In genomic region chr8:114351643-114352427, GRCm38 (mm10) we compare ENCODE assay signal across 8 mouse cellular contexts.
DNase-seq lines count a peak whose midpoint lies in the region; ATAC-seq and TF ChIP-seq lines count a peak whose summit lies in the region.

No protein-coding gene starts in this region.

- peak overlapping the region; percentile 40; the same call in 1 of the 2 replicates for H3K4me2 ChIP-seq in heart, embryonic 15.5 days

- no peaks in the 10 kb centered on the region for H3K9me3 ChIP-seq in heart, embryonic 15.5 days (replicated peaks)

- DNase-seq in heart, postnatal 36 days: no peak
- DNase-seq in right cerebral cortex, adult 18-20 months: peak; percentile 83
- no peak for DNase-seq in right cerebral cortex, postnatal 4 days
- DNase-seq in left cerebral cortex, adult 2 months (ENCODE audit: extremely low spot score in 1 of 2, low spot score in 2 of 2): peak; percentile 50 to 73
- peak; percentile 4 for DNase-seq in thymus, postnatal 25 days
- DNase-seq in gastrocnemius, postnatal 14 days: no peak
- no peak for DNase-seq in gastrocnemius, postnatal 25 days

- no peak for ATAC-seq in heart, embryonic 15.5 days (replicated peaks; ENCODE audit: insufficient number of reproducible peaks, insufficient read depth, low FRiP score, low read depth)

- 0 out of 2 replicates have a peak overlapping the region, but pooled peaks have one; percentile 10 for H3K4me3 ChIP-seq in heart, embryonic 15.5 days
- H3K4me3 ChIP-seq in left cerebral cortex, adult 2 months: no peak overlapping the region

- 40% methylated on average over 14 of the region's 14 CpGs for WGBS in heart, embryonic 15.5 days

- no peak; the same call in 1 of the 2 replicates for TF ChIP-seq CTCF in left cerebral cortex, adult 2 months (IDR thresholded peaks at IDR 0.05)

- no peaks in the 10 kb centered on the region for H3K36me3 ChIP-seq in heart, embryonic 15.5 days

- H3K27ac ChIP-seq in heart, embryonic 15.5 days: no peak overlapping the region
- H3K27ac ChIP-seq in left cerebral cortex, adult 2 months: no peak overlapping the region

- H3K27me3 ChIP-seq in heart, embryonic 15.5 days: no peaks in the 10 kb centered on the region

- H3K9ac ChIP-seq in heart, embryonic 15.5 days: no peak overlapping the region

- intact Hi-C loops in heart, postnatal 36 days (cut with DNase I): no loop called here
- intact Hi-C loops in left cerebral cortex, adult 2 months (cut with DNase I): loop anchor here (5.0 kb wide), 1 partner anchor 145 kb away; the partner anchor contains the start of gene Vat1l
- intact Hi-C loops in gastrocnemius, postnatal 14 days (cut with DNase I; ENCODE audit: low total_unique reads): no loop called here

- no peaks in the 10 kb centered on the region for H3K4me1 ChIP-seq in heart, embryonic 15.5 days (replicated peaks)

Comparison
In these comparisons a context has a peak if more than half of its experiments do, and no peak if none do; other contexts are left out.
1. DNase-seq: peak in right cerebral cortex, adult 18-20 months (single experiment), left cerebral cortex, adult 2 months (2 of 2) and thymus, postnatal 25 days (single experiment); none in heart, postnatal 36 days (0 of 2), right cerebral cortex, postnatal 4 days (single experiment), gastrocnemius, postnatal 14 days (single experiment) and gastrocnemius, postnatal 25 days (single experiment).